Mouse (Mus musculus): Measurements from ENCODE around the gene Tmem117.

GRCm38 (mm10) chr15:94681135-94681534 is 52.1 kb downstream of the Tmem117 start:
- TF ChIP-seq CTCF (IDR thresholded peaks at IDR 0.05; ENCODE audit: extremely low read depth, insufficient read length, insufficient replicate concordance, low read depth, low read length) (no peak), POLR2A (IDR thresholded peaks at IDR 0.05; ENCODE audit: low read depth, low read length) (no peak)

Data from small intestine, adult 2 months (tissue).